Mouse (Mus musculus): ENCODE data around the gene Nol9.

Nol9 gene

GRCm38 (mm10) chr4:152062390-152063110 is 23.4 kb downstream of the Nol9 start:
- no peak for DNase-seq (ENCODE audit: low read depth)

- DNase-seq (ENCODE audit: low read depth) = no peak
Observed at GRCm38 (mm10) chr4:152067280-152067679, 28.2 kb downstream of the Nol9 start.

- no peak for DNase-seq (ENCODE audit: low read depth)
Observed at GRCm38 (mm10) chr4:152068166-152068724, 29.1 kb downstream of the Nol9 start.

- DNase-seq (ENCODE audit: low read depth) = no peak
Observed at GRCm38 (mm10) chr4:152069245-152069644, 30.1 kb downstream of the Nol9 start.

- no peak for DNase-seq (ENCODE audit: low read depth)
Observed at GRCm38 (mm10) chr4:152070494-152071396, 31.6 kb downstream of the Nol9 start.

- no peak for DNase-seq (ENCODE audit: low read depth)
Observed at GRCm38 (mm10) chr4:152072121-152072601, 33.0 kb downstream of the Nol9 start, which contains the start of gene Plekhg5. Plekhg5 (plus strand) TSS chr4:152072498.

- DNase-seq (ENCODE audit: low read depth) = no peak
Observed at GRCm38 (mm10) chr4:152072655-152073054, 33.5 kb downstream of the Nol9 start.

GRCm38 (mm10) chr4:152073715-152074114 is 34.6 kb downstream of the Nol9 start:
- no peak for DNase-seq (ENCODE audit: low read depth)

GRCm38 (mm10) chr4:152074548-152074947 is 35.4 kb downstream of the Nol9 start:
- DNase-seq (ENCODE audit: low read depth) = no peak

- no peak for DNase-seq (ENCODE audit: low read depth)
Observed at GRCm38 (mm10) chr4:152077191-152077590, 38.1 kb downstream of the Nol9 start.

GRCm38 (mm10) chr4:152078105-152078530 is 39.0 kb downstream of the Nol9 start:
- DNase-seq (ENCODE audit: low read depth) = no peak

- DNase-seq (ENCODE audit: low read depth) = no peak
Observed at GRCm38 (mm10) chr4:152079261-152079660, 40.1 kb downstream of the Nol9 start.

- no peak for DNase-seq (ENCODE audit: low read depth)
Observed at GRCm38 (mm10) chr4:152079931-152080330, 40.8 kb downstream of the Nol9 start.

GRCm38 (mm10) chr4:152083611-152084220 is 44.6 kb downstream of the Nol9 start:
- DNase-seq (ENCODE audit: low read depth) = no peak

GRCm38 (mm10) chr4:152084616-152085015 is 45.5 kb downstream of the Nol9 start:
- DNase-seq (ENCODE audit: low read depth) = no peak

- no peak for DNase-seq (ENCODE audit: low read depth)
Observed at GRCm38 (mm10) chr4:152086505-152087210, 47.5 kb downstream of the Nol9 start.

- DNase-seq (ENCODE audit: low read depth) = no peak
Observed at GRCm38 (mm10) chr4:152087211-152088081, 48.3 kb downstream of the Nol9 start.

- DNase-seq (ENCODE audit: low read depth) = no peak
Observed at GRCm38 (mm10) chr4:152088133-152088532, 49.0 kb downstream of the Nol9 start.

- no peak for DNase-seq (ENCODE audit: low read depth)
Observed at GRCm38 (mm10) chr4:152088556-152089120, 49.5 kb downstream of the Nol9 start.

GRCm38 (mm10) chr4:152090191-152090590 is 51.1 kb downstream of the Nol9 start:
- DNase-seq (ENCODE audit: low read depth) = no peak
